In the genomic region with DNA sequence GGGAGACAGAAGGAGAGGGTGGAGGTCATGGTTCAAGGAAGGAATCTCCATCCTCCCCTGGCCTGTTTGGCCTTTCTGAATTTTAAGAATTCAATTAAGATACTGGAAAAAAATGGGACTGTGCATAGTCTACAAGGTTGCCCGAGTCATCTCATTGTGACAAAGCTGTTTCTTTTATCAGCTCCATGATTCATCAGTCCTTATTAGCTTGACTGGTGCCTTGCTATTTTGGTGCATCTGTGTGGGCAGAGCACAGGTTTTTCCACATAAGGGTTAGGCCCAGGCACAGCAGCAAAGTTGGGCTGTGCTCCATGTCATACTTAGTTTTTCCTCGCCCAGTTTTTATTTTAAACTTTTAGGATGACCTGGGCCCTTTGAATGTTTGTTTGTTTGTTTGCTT, we compare ENCODE assay signal across 29 mouse cellular contexts. TPM values are rescaled to one million over a fixed set of nuclear protein-coding genes. Genes with fewer than 3 reads are reported as not detected.
A peak's percentile ranks its signal among the peaks of the same experiment; 100 is the strongest.
DNase-seq lines count a peak whose midpoint lies in the region; TF ChIP-seq lines count a peak whose summit lies in the region.
"Had no signal": no experiment of that assay in that cellular context is flagged by ENCODE, and none has a peak within 500 bp of the region (broad histone marks: within the 10 kb centered on the region; RNA-seq: fewer than 3 reads in every experiment).

No protein-coding gene starts in this region.

- H3K27me3 ChIP-seq in heart, embryonic 10.5 days (ENCODE audit: insufficient read depth, poor library complexity, severe bottlenecking), result no peaks in the 10 kb centered on the region
- H3K27me3 ChIP-seq: CH12.LX; embryonic facial prominence, embryonic 13.5 days; embryonic facial prominence, embryonic 15.5 days; forebrain, embryonic 12.5 days had no signal

- no peak for TF ChIP-seq POLR2A in olfactory bulb, adult 2 months (IDR thresholded peaks at IDR 0.05; ENCODE audit: insufficient read depth, low read depth, low read length)

- no peaks in the 10 kb centered on the region for H3K36me3 ChIP-seq in heart, embryonic 10.5 days
- H3K36me3 ChIP-seq: embryonic facial prominence, embryonic 13.5 days; embryonic facial prominence, embryonic 15.5 days; forebrain, embryonic 10.5 days; forebrain, embryonic 12.5 days; G1E had no signal

- no peak for TF ChIP-seq CTCF in olfactory bulb, adult 2 months (IDR thresholded peaks at IDR 0.05; ENCODE audit: insufficient read depth, low read depth, low read length)

- peak; percentile 7 for DNase-seq in heart, embryonic 10.5 days (ENCODE audit: low spot score)
- DNase-seq in heart, adult 9 months (ENCODE audit: low spot score in 2 of 2), result no peak
- DNase-seq in layer of hippocampus, adult 9-11 months, result peak; percentile 23
- DNase-seq in layer of hippocampus, postnatal 10 days (ENCODE audit: low spot score in 2 of 2), result no peak
- DNase-seq in kidney, postnatal 10 days, result no peak
- DNase-seq: adrenal gland, adult 2 months; adrenal gland, postnatal 25 days; B cell, adult 2 months; cerebellum, adult 11 months; cerebellum, adult 18-20 months; cerebellum, adult 8-10 months; cerebellum, adult 9-11 months; cerebellum, postnatal 14 days; cerebellum, postnatal 36 days; embryo, embryonic 11 days had no signal

- H3K4me1 ChIP-seq in heart, embryonic 10.5 days, result no peaks in the 10 kb centered on the region
- peaks cover 10% of the 10 kb centered on the region for H3K4me1 ChIP-seq in olfactory bulb, adult 2 months (ENCODE audit: control insufficient read depth, insufficient read depth, low read length)
- H3K4me1 ChIP-seq: embryonic facial prominence, embryonic 13.5 days; embryonic facial prominence, embryonic 15.5 days; forebrain, embryonic 10.5 days; forebrain, embryonic 12.5 days had no signal

- 66% methylated on average over 2 of the region's 2 CpGs for WGBS in heart, embryonic 10.5 days
- 54% methylated on average over 2 of the region's 2 CpGs for WGBS in olfactory bulb, adult 2 months

- H3K9me3 ChIP-seq in heart, embryonic 10.5 days, result no peaks in the 10 kb centered on the region
- H3K9me3 ChIP-seq: embryonic facial prominence, embryonic 13.5 days; embryonic facial prominence, embryonic 15.5 days; forebrain, embryonic 10.5 days; forebrain, embryonic 12.5 days; G1E had no signal

- no peak overlapping the region for H3K4me3 ChIP-seq in heart, embryonic 10.5 days
- H3K4me3 ChIP-seq in olfactory bulb, adult 2 months (ENCODE audit: insufficient read depth, low read depth, low read length), result no peak overlapping the region
- H3K4me3 ChIP-seq: embryonic facial prominence, embryonic 13.5 days; embryonic facial prominence, embryonic 15.5 days; erythroblast, embryonic 14.5 days; forebrain, embryonic 10.5 days; forebrain, embryonic 12.5 days had no signal

- no peak overlapping the region for H3K27ac ChIP-seq in heart, embryonic 10.5 days
- peak overlapping the region; percentile 94 for H3K27ac ChIP-seq in olfactory bulb, adult 2 months (ENCODE audit: insufficient read depth, low read depth, low read length)
- H3K27ac ChIP-seq: embryonic facial prominence, embryonic 13.5 days; embryonic facial prominence, embryonic 15.5 days; forebrain, embryonic 10.5 days; forebrain, embryonic 12.5 days had no signal

RNA-seq across cellular contexts. Expression of gene Gzmk, which starts 31.1 kb away (rescaled TPM):
- not detected in 2 replicates for polyA plus RNA-seq in heart, embryonic 10.5 days (2016; fragmentation: Nextera tagmentation; extraction: Ambion mirVana)
- total RNA-seq in layer of hippocampus, postnatal 10 days (2021), result under 1 TPM in 1 of 2 experiments, not detected in 1; 0.25 TPM
- not detected in 2 replicates for polyA plus RNA-seq in olfactory bulb, adult 2 months (2012; ENCODE audit: insufficient read depth, insufficient read length, low replicate concordance, missing spikeins)
- total RNA-seq: adrenal gland, adult 2 months; adrenal gland, postnatal 10 days; adrenal gland, postnatal 25 days; CH12.LX; common myeloid progenitor, adult 5-6 weeks; G1E had no signal
- polyA plus RNA-seq: adrenal gland, adult 2 months; brain, embryonic 14.5 days; embryonic facial prominence, embryonic 11.5 days; embryonic facial prominence, embryonic 13.5 days; embryonic facial prominence, embryonic 15.5 days; erythroblast, embryonic 14.5 days; forebrain, embryonic 10.5 days; forebrain, embryonic 12.5 days; forebrain, embryonic 14.5 days; G1E had no signal

RNA-seq across cellular contexts. Expression of gene BC067074, which starts 36.2 kb away (rescaled TPM):
- polyA plus RNA-seq in heart, embryonic 10.5 days (2016; fragmentation: Nextera tagmentation; extraction: Ambion mirVana), result 2.8 and 3.4 TPM in 2 replicates
- total RNA-seq in layer of hippocampus, postnatal 10 days (2021), result 1 to 10 TPM; 1.8 to 2.3 TPM
- not detected in 2 replicates for polyA plus RNA-seq in olfactory bulb, adult 2 months (2012; ENCODE audit: insufficient read depth, insufficient read length, low replicate concordance, missing spikeins)
- total RNA-seq: CH12.LX had no signal
- polyA plus RNA-seq: CD4-positive, CD25-positive, alpha-beta regulatory T cell, adult 4 months; erythroblast, embryonic 14.5 days; G1E had no signal

RNA-seq across cellular contexts. Expression of gene Esm1, which starts 47.3 kb away (rescaled TPM):
- 0.52 and 0.87 TPM in 2 replicates for polyA plus RNA-seq in heart, embryonic 10.5 days (2016; fragmentation: Nextera tagmentation; extraction: Ambion mirVana)
- 1 to 10 TPM in 1 of 2 experiments, under 1 TPM in 1; 0.56 to 1.2 TPM for total RNA-seq in layer of hippocampus, postnatal 10 days (2021)
- not detected in 2 replicates for polyA plus RNA-seq in olfactory bulb, adult 2 months (2012; ENCODE audit: insufficient read depth, insufficient read length, low replicate concordance, missing spikeins)
- total RNA-seq: G1E had no signal
- polyA plus RNA-seq: CD4-positive, CD25-positive, alpha-beta regulatory T cell, adult 4 months; G1E had no signal

Comparison
In these comparisons a context has a peak if more than half of its experiments do, and no peak if none do; other contexts are left out.
1. DNase-seq: peak in heart, embryonic 10.5 days (single experiment) and layer of hippocampus, adult 9-11 months (single experiment); none in heart, adult 9 months (0 of 2), layer of hippocampus, postnatal 10 days (0 of 2) and kidney, postnatal 10 days (single experiment).